Mouse (Mus musculus) midbrain, embryonic 14.5 days (tissue): ENCODE measurements around the gene Tcf20. TPM values are rescaled to one million over a fixed set of nuclear protein-coding genes. Genes with fewer than 3 reads are reported as not detected.

Experiments
- ATAC-seq: fragments of 200-750 bp; cut with Nextera tagmentation; 2 replicates; pipeline ENCODE4 v1.8.0; 2017; ENCODE audit warnings: moderate number of reproducible peaks, moderate library complexity; ENCODE audit not compliant: low FRiP score, low TSS enrichment
- DNase-seq: peaks from one replicate; pipeline ENCODE4 v3.0.0-alpha.2; 2015
- H3K27ac ChIP-seq: fragments of 300-500 bp; sonication (generic); replicated peaks from 2 replicates; pipeline ENCODE4 v1.5.1; 2014; ENCODE audit warnings: mild to moderate bottlenecking, low read depth, low read length, moderate library complexity
- H3K27me3 ChIP-seq: fragments of 300-500 bp; sonication (generic); 2 replicates; pipeline ENCODE4 v1.6.1; 2014; ENCODE audit warnings: low read length, control low read depth, mixed read lengths; ENCODE audit not compliant: control insufficient read depth, insufficient read depth
- H3K36me3 ChIP-seq: fragments of 300-500 bp; sonication (generic); 2 replicates; pipeline ENCODE4 v1.6.1; 2014; ENCODE audit warnings: low read length, control low read depth; ENCODE audit not compliant: control insufficient read depth, insufficient read depth
- H3K4me1 ChIP-seq: fragments of 300-500 bp; sonication (generic); 2 replicates; pipeline ENCODE4 v1.6.1; 2014; ENCODE audit warnings: mild to moderate bottlenecking, antibody characterized with exemption, low read length, control low read depth; ENCODE audit not compliant: control insufficient read depth, insufficient read depth
- H3K4me2 ChIP-seq: fragments of 300-500 bp; sonication (generic); 2 replicates; pipeline ENCODE4 v1.6.1; 2014; ENCODE audit warnings: mild to moderate bottlenecking, low read length, moderate library complexity
- H3K4me3 ChIP-seq: fragments of 300-500 bp; sonication (generic); replicated peaks from 2 replicates; pipeline ENCODE4 v1.5.1; 2014; ENCODE audit warnings: low read depth, low read length
- H3K9ac ChIP-seq: fragments of 300-500 bp; sonication (generic); replicated peaks from 2 replicates; pipeline ENCODE4 v1.6.1; 2014; ENCODE audit warnings: mild to moderate bottlenecking, low read length, moderate library complexity
- H3K9me3 ChIP-seq: fragments of 300-500 bp; sonication (generic); 2 replicates; pipeline ENCODE4 v1.6.1; 2016; ENCODE audit warnings: low read length, control low read depth, mixed read lengths; ENCODE audit not compliant: control insufficient read depth
- WGBS: fragments of 180-500 bp; shearing (Covaris S2); extraction: QIAGEN DNeasy Blood & Tissue Kit; methylation state at CpG from one replicate; pipeline ENCODE4 v1.1.7; 2014; 5-methylcytosine and 5-hydroxymethylcytosine counted together
- polyA plus RNA-seq: library from polyadenylated mRNA; unstranded; fragments of >200 nt; fragmentation: Nextera tagmentation; extraction: Ambion mirVana; gene quantifications from 2 replicates; pipeline ENCODE4 v1.2.1, GENCODE M21; 2014

Tcf20 gene
- polyA plus RNA-seq, 1 experiment from 2014 or later: 18.0 TPM

- H3K9ac ChIP-seq: no peak overlapping the region
- ATAC-seq (no peak), DNase-seq (no peak)
- no peak overlapping the region for H3K4me3 ChIP-seq
- 19% methylated on average over 25 of the region's 25 CpGs for WGBS
- H3K9me3 ChIP-seq: no peaks in the 10 kb centered on the region
- no peak overlapping the region for H3K27ac ChIP-seq
- no peaks in the 10 kb centered on the region; the same call in 1 of the 2 replicates for H3K27me3 ChIP-seq
- H3K36me3 ChIP-seq: no peaks in the 10 kb centered on the region
- H3K4me1 ChIP-seq: peaks cover 30% of the 10 kb centered on the region
- no peak overlapping the region for H3K4me2 ChIP-seq
Observed at GRCm38 (mm10) chr15:83025041-83025760, 37.5 kb upstream of the Tcf20 start.

- ATAC-seq (no peak), DNase-seq (peak; percentile 64)
- H3K4me3 ChIP-seq: no peak overlapping the region
- H3K36me3 ChIP-seq: no peaks in the 10 kb centered on the region
- no peaks in the 10 kb centered on the region; the same call in 1 of the 2 replicates for H3K27me3 ChIP-seq
- no peak overlapping the region for H3K9ac ChIP-seq
- no peak overlapping the region for H3K27ac ChIP-seq
- no peak overlapping the region for H3K4me2 ChIP-seq
- no peaks in the 10 kb centered on the region for H3K9me3 ChIP-seq
- H3K4me1 ChIP-seq: peaks cover 23% of the 10 kb centered on the region
- 31% methylated on average over 8 of the region's 8 CpGs for WGBS
Observed at GRCm38 (mm10) chr15:83022947-83023346, 35.3 kb upstream of the Tcf20 start.

- peaks cover 22% of the 10 kb centered on the region for H3K4me1 ChIP-seq
- peaks cover 3% of the 10 kb centered on the region; the same call in 1 of the 2 replicates for H3K27me3 ChIP-seq
- 0 out of 2 replicates have a peak overlapping the region, but pooled peaks have one; percentile 6 for H3K27ac ChIP-seq
- no peaks in the 10 kb centered on the region for H3K36me3 ChIP-seq
- DNase-seq (peak; percentile 93), ATAC-seq (peak; percentile 77)
- peak overlapping the region; percentile 4; the same call in 1 of the 2 replicates for H3K4me2 ChIP-seq
- H3K4me3 ChIP-seq: no peak overlapping the region
- H3K9ac ChIP-seq: no peak overlapping the region; the same call in 1 of the 2 replicates
- H3K9me3 ChIP-seq: no peaks in the 10 kb centered on the region
- WGBS: 4% methylated on average over 15 of the region's 15 CpGs
Observed at GRCm38 (mm10) chr15:83010990-83011664, 23.5 kb upstream of the Tcf20 start.

GRCm38 (mm10) chr15:83010423-83010822 lies 22.8 kb upstream of the Tcf20 start:
- no peak overlapping the region; the same call in 1 of the 2 replicates for H3K9ac ChIP-seq
- no peak for ATAC-seq
- no peak for DNase-seq

DNA sequence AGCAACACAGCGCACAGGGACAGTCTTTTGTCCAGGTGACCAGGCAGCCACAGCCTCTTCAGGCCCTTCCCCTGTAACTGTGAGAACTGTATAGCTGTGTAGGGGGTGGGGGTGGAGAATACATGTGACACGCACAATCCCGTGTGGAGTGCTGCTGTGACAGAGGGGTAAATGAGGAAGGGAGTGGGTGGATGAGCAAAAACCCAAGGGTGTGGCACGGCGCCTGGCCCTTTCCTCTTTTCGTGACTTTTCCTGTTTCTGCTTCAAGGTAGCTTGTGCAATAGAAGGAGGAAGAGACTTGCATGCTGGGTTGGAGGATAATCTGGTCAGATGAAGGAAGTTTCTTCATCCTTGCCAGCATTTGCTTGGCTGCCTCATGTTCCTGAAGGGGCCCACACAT lies 21.9 kb upstream of the Tcf20 start:
- Histone ChIP-seq H3K9ac (no peak overlapping the region), H3K27me3 (no peaks in the 10 kb centered on the region)
- WGBS: 93% methylated on average over 6 of the region's 6 CpGs

More at GRCm38 (mm10) chr15:83010423-83010822, 22.8 kb upstream of the Tcf20 start:
- Histone ChIP-seq H3K4me2 (no peak overlapping the region), H3K36me3 (no peaks in the 10 kb centered on the region), H3K27ac (no peak overlapping the region), H3K9me3 (no peaks in the 10 kb centered on the region), H3K4me1 (peaks cover 22% of the 10 kb centered on the region), H3K4me3 (no peak overlapping the region), H3K27me3 (peaks cover 3% of the 10 kb centered on the region; the same call in 1 of the 2 replicates)
- 5% methylated on average over 8 of the region's 8 CpGs for WGBS

GRCm38 (mm10) chr15:83008761-83009423 lies 21.2 kb upstream of the Tcf20 start:
- peaks cover 22% of the 10 kb centered on the region for H3K4me1 ChIP-seq
- no peak for ATAC-seq
- no peaks in the 10 kb centered on the region for H3K9me3 ChIP-seq
- no peak overlapping the region for H3K4me2 ChIP-seq
- no peaks in the 10 kb centered on the region for H3K27me3 ChIP-seq
- no peaks in the 10 kb centered on the region for H3K36me3 ChIP-seq
- 77% methylated on average over 13 of the region's 13 CpGs for WGBS
- no peak overlapping the region for H3K9ac ChIP-seq
- no peak for DNase-seq
- H3K4me3 ChIP-seq: no peak overlapping the region
- H3K27ac ChIP-seq: no peak overlapping the region

More for the DNA sequence above, 21.9 kb upstream of the Tcf20 start:
- peaks cover 22% of the 10 kb centered on the region for H3K4me1 ChIP-seq
- no peak overlapping the region for H3K4me3 ChIP-seq
- H3K36me3 ChIP-seq: no peaks in the 10 kb centered on the region
- H3K4me2 ChIP-seq: no peak overlapping the region
- DNase-seq (no peak), ATAC-seq (no peak)
- H3K27ac ChIP-seq: no peak overlapping the region
- H3K9me3 ChIP-seq: no peaks in the 10 kb centered on the region

DNA sequence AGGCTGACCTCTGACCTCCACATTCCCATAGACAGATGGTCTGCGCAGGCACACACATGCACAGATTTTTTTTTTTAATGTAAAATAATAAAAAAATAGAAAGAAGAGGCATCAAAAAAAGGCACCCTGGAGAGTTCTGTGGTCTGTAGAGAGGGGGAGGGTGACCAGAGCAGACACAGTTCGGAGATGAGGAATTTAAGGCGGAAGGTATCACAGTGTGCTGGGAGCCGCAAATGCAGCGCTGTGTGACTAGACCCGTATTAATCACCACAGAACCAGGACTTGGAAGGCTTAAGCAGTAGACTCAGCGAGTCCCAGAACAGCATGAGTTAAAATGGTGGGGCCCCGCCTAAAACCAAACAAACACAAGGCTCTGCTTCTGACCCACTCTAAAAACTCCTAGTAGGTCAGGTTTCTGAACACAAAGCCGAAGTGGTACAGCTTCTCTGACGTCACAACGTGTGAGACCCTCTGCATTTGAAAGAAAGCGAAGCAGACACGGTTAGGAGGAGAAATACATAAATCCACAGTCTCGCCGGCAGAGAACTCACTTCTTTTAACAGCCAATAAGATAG lies 19.8 kb upstream of the Tcf20 start:
- 50% methylated on average over 15 of the region's 15 CpGs for WGBS
- no peak for ATAC-seq
- H3K36me3 ChIP-seq: no peaks in the 10 kb centered on the region
- no peaks in the 10 kb centered on the region; the same call in 1 of the 2 replicates for H3K27me3 ChIP-seq
- peaks cover 34% of the 10 kb centered on the region for H3K4me1 ChIP-seq
- H3K4me3 ChIP-seq: no peak overlapping the region
- H3K4me2 ChIP-seq: no peak overlapping the region
- H3K9ac ChIP-seq: no peak overlapping the region
- H3K9me3 ChIP-seq: no peaks in the 10 kb centered on the region
- H3K27ac ChIP-seq: no peak overlapping the region
- no peak for DNase-seq
